Comparison of ENCODE assay signal across 18 mouse cellular contexts in genomic region chr3:83859071-83859470, GRCm38 (mm10).
"Had no signal": no experiment of that assay in that cellular context is flagged by ENCODE, and none has a peak within 500 bp of the region (broad histone marks: within the 10 kb centered on the region; RNA-seq: fewer than 3 reads in every experiment).

No protein-coding gene starts in this region.

- H3K9ac ChIP-seq: intestine, embryonic 15.5 days; kidney, embryonic 15.5 days; liver, embryonic 13.5 days; lung, embryonic 14.5 days; neural tube, embryonic 12.5 days had no signal

- H3K4me2 ChIP-seq: intestine, embryonic 15.5 days; kidney, embryonic 15.5 days; liver, embryonic 13.5 days; lung, embryonic 14.5 days; midbrain, embryonic 11.5 days; neural tube, embryonic 12.5 days had no signal

- H3K4me3 ChIP-seq: intestine, embryonic 15.5 days; kidney, embryonic 15.5 days; left cerebral cortex, adult 2 months; liver, embryonic 13.5 days; neural tube, embryonic 12.5 days had no signal

- H3K27me3 ChIP-seq: intestine, embryonic 15.5 days; kidney, embryonic 15.5 days; liver, embryonic 13.5 days; neural tube, embryonic 12.5 days had no signal

- H3K4me1 ChIP-seq: kidney, embryonic 15.5 days; liver, embryonic 13.5 days; neural tube, embryonic 12.5 days had no signal

- ATAC-seq: intestine, embryonic 15.5 days had no signal

- H3K27ac ChIP-seq: intestine, embryonic 15.5 days; kidney, embryonic 15.5 days; left cerebral cortex, adult 2 months; liver, embryonic 13.5 days; macrophage; neural tube, embryonic 12.5 days had no signal

- H3K36me3 ChIP-seq: intestine, embryonic 15.5 days; kidney, embryonic 15.5 days; liver, embryonic 13.5 days; neural tube, embryonic 12.5 days had no signal

- H3K9me3 ChIP-seq: intestine, embryonic 15.5 days; kidney, embryonic 15.5 days; liver, embryonic 13.5 days; neural tube, embryonic 12.5 days had no signal

- DNase-seq: kidney, adult 11 months; kidney, adult 8-10 months; kidney, postnatal 10 days; kidney, postnatal 36 days; layer of hippocampus, postnatal 36 days; liver, embryonic 13.5 days; lung, embryonic 14.5 days; lung, postnatal 10 days; midbrain, embryonic 14.5 days; retina, postnatal 1 day; thymus, adult 18-20 months; thymus, postnatal 36 days had no signal
